Mouse (Mus musculus) ovary, adult 18-20 months (tissue): ENCODE data around the gene Gpr33.

ENCODE experiments used
- DNase-seq: peaks from one replicate; pipeline ENCODE4 v3.0.0; 2022; ENCODE audit warnings: low spot score, mixed read lengths

Gpr33 gene

GRCm38 (mm10) chr12:51985163-51985748, 42.6 kb downstream of the Gpr33 start:
- DNase-seq: no peak

GRCm38 (mm10) chr12:51983625-51984024, 44.2 kb downstream of the Gpr33 start:
- DNase-seq: no peak

DNA sequence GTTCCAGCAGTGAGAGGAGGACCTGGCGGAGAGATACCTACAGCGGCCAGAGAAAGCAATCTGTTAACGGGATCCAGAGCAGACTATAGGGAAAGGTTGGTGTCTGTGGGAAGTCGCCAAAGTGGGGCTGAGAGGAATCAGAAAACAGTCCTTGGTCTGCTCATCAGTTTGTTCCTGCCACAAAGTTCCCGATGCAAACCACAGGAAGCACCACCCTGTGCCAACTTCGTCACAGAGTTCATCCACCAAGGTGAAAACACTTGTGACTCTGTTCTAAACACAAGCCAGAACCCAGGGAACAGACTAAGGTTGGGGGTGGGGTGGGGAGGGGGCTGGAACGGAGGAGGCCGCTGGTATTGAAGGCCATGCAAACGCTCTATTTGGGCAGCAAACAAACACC, 51.3 kb downstream of the Gpr33 start:
- DNase-seq: no peak

DNA sequence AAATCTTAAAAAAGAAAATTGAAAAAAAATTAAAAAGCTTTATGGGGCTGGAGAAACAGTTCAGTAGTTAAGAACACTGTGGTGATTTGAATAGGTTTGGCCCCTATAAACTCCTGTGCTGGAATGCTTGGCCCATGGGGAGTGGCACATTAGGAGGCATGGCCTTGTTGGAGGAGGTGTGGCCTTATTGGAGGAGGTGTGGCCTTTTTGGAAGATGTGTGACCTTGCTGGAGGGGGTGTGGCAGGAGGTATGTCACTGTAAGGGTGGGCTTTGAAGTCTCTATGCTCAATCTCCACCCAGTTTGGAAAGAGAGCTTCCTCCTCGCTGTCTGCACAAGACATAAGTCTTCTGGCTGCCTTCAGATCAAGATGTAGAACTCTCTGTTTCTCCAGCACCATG, 53.5 kb downstream of the Gpr33 start:
- no peak for DNase-seq
